Mouse (Mus musculus) T-cell, adult 2 months (primary cell): ENCODE measurements around the gene Cdc6.
"Not testable (repeated sequence)": the region's sequence is repeated elsewhere in the genome, so short reads cannot be mapped to it uniquely, and the experiment has no call there.

Source experiments
- DNase-seq: peaks from one replicate; pipeline ENCODE4 v3.0.0; 2022; ENCODE audit warnings: low spot score

The Cdc6 gene

DNA sequence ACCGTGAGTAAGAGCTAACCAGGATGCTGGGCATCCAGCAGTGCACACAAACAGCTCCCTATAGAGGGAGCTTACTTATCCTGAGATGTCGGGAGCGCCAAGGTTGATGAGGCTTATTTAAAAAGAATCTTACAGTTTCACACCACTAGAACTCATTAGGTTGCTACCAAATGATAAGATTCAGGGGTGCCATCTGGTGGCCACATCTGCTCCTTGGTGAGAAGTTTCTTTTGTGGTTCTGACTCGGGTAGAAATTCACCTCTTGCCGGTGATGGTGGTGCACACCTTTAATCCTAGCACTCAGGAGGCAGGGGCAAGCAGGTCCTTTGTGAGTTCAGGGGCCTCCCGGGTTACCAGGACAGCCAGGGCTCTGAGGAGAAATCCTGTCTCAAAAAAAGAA is 2.1 kb downstream of the Cdc6 start:
- DNase-seq = peak; percentile 83

DNA sequence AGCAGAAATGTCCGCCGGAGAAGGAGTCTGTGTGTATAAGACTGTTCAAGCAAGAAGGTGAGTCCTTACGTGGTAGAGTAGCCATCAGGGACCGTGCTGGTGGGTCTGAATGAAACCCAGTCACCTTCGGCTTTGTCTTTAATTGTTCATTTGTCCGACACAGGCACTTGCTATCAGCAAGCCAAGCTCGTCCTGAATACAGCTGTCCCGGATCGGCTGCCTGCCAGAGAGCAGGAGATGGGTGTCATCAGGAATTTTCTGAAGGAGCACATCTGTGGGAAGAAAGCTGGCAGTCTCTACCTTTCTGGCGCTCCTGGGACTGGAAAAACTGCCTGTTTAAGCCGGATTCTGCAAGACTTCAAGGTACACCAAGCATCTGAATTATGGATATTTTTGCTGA is 2.8 kb downstream of the Cdc6 start:
- no peak for DNase-seq

DNA sequence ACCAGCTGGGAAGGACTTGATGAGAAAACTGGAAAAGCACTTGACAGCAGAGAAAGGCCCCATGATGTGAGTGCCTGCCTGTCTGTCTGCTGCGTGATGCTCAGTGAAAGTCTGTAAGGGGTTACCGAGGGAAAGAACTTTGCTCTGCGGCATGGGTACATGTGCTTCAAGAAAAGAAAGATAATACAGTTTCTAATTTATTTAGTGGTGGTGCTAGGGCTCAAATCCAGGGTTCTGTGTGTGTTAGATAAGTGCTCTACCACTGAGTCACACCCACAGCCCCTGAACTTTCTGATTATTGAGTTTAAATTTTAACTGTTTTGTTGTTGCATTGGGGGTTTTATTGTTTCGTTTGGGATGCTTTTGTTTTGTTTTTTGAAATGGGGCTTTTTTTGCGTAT is 3.9 kb downstream of the Cdc6 start:
- no peak for DNase-seq

DNA sequence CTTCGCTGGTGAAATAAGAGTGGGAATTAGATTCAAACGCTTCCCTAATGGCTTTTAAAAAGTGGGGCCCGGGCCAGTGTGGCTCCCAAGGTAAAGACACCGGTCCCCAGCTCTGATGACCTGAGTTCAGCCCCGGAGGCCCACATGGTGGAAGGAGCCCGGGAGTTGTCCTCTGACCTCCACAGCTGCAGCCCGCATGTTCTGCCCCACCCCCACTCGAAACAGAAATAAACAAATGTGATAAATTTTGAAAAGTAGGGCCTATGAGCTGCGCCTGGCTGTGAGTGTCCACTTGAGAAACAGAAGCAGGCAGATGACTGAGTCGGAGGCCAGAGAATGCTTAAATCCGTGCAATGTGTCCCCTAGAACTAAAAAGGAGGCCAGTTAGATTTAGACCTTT is 6.6 kb downstream of the Cdc6 start:
- no peak for DNase-seq

DNA sequence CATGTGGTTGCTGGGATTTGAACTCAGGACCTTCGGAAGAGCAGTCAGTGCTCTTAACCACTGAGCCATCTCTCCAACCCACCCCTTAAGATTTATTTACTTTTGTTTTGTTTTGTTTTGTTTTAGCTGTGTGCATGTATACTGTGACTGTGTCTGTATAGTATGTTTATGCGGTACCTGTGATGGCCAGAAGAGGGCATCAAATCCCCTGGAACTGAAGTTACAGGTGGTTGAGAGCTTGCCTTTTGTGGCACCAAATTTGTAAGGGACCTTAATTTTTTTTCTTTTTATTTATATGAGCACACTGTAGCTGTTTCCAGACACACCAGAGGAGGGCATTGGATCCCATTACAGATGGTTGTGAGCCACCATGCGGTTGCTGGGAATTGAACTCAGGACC is 8.8 kb downstream of the Cdc6 start:
- DNase-seq = peak; percentile 53

DNA sequence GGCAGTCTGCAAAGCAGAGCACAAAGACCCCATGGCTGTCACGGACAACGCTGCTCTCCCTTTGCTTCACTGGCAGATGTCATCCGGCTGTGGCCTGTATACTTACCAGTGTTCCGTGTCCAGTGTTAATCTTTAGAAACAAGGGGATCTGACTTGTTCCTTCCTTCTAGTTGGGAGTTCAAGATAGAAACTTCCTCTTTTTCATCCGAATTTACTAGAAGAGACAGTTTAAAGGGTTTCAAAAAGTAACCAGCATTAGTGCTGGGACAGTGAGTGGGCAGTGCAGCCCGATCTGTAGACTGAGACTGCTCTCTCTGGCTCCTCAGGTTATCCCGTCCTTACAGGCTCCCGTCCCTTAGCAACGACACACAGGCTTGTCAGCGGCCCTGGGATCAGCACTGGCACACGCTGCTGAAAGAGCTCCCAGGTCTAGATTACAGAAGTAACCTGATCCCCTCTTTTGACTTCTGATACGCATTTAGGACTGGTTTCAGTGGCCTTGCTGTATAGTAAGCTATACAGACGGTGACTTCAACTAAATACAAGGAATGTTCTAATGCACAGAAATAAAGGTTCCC is 9.9 kb downstream of the Cdc6 start:
- DNase-seq = no peak

DNA sequence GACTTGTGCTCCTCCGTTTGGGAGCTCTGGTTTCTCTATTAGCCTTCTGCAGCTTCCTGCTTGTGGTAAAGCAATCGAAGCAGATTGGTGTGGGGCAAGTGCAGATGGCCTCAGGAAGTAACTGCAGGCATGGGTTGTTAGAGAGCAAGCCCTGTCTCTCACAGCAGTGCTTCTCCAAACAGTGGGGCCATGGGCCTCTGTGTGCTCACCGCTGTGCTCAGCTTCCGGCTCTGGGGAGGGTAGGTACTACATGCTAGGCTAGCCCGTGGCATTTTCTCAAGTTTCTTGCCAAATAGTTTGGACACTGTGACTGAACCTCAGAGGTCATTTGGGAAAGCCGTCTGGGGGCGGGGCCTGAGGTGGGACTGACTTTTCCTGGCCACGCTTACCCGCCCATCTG is 10.6 kb downstream of the Cdc6 start:
- DNase-seq = peak; percentile 59

DNA sequence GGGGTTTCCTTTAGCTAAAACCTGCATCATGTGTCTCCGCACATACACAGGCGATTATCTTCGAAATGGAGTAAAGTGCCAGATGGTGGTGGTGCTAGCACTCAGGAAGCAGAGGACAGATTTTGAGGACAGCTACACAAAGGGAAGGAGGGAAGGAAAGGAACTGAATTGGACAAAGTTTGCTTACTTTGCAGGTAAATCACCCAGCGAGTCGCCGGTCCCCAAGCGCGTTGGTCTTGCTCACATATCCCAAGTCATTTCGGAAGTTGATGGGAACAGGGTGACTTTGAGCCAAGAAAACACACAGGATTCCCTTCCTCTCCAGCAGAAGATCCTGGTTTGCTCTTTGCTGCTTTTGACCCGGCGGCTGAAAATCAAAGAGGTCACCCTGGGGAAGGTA is 11.4 kb downstream of the Cdc6 start:
- no peak for DNase-seq

DNA sequence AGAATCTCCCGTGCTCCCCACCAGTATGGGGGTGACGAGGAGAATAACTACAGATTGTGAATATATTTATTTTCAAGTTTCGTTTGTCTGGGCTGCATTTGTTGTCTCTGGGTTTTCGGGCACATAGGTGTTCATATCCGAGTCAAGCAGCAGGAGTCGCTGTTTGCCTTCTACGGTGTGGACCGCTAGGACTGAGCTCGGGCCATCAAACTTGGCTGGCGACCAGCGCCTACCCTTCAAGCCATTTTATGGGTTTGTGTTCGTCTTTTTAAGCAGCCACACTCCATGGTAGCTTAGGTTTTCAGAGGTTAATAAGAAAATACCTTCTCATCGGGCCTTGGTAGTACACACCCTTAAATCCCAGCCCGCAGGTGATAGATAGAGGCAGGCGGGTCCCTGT is 14.2 kb downstream of the Cdc6 start:
- not testable (repeated sequence) for DNase-seq

DNA sequence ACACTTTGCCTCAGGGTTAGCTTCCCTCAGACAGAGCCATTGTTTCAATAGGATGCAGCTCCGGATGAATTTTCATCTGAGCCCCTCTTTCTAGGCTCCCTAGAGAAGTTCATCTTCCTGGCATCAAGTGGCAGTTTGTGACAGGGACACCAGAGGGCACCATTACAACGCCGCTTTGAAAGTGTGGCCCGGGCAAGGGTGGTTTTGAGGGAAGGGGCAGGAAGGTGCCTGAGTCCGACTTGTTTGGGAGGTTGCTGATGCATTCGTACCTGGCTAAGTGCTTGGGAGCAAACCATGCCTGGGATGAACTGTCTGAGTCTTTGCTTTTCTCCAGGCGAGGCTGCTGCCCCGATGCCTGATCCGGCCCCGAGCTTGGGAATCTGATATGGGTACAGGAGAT is 14.7 kb downstream of the Cdc6 start:
- peak; percentile 67 for DNase-seq

DNA sequence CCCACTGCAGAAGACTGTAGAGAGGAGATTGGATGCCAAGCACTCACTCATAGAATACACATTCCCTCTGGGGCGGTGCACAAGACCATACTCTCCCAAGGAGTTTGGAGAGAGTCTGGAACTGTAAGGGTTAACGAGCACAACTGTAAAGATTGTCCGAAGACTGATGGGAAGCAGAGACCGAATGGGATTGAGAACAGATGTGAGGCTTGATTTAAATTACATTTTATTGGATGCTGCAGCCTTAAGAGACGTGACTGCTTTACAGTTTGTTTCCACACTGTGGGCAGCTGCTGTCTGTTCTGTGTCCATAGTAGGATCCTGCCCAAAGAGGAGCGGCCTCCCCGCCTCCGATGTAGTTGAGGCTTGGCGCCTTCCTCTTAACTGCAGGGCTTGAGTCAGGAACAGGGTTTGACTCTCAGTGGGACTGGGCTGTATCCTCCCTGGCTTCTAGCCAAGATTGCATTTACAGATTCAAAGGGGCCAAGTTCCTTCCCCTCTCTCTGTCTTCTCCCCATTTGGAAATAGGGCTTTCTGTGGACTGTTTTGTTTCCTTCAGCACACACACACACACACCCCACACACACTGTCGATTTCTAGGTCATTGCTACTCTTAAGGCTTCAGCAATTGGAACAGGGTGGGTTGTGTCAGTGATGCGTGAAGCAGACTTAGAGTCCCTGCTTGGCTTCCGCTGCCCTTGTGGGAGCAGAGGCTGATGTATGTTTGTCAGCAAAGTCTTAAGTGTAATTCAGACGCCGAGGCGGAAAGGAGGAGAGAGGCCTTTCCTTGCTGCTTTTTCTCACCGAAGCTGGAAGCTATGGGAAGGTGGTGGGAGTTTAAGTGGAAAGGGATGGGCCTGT is 15.5 kb downstream of the Cdc6 start:
- DNase-seq = not testable (repeated sequence)

DNA sequence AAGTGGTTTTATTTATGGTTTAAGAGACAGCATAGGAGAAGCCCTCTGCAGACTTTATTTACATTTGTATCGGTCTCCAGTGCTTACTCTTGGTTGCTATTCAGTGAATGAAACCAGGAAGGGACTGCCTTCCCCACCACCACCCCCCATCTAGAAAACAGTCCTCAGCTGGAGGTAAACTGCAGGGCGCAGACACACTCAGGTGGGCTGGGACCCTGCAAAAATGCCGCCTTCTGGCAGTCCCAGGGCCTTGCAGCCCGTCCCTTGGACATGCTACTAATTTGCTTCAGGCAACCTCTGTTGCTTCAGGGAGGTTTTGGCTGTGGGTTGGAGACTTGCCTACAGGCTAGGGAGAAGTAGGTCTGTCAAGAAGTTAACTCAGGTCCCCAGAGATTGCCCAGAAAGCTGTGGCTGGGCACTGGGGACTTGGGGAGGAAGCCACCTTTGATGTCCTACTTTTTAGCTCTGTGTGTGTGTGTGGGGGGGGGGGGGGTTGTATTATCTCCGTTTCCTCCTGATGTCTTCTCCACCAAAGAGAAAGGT is 17.1 kb downstream of the Cdc6 start:
- no peak for DNase-seq

DNA sequence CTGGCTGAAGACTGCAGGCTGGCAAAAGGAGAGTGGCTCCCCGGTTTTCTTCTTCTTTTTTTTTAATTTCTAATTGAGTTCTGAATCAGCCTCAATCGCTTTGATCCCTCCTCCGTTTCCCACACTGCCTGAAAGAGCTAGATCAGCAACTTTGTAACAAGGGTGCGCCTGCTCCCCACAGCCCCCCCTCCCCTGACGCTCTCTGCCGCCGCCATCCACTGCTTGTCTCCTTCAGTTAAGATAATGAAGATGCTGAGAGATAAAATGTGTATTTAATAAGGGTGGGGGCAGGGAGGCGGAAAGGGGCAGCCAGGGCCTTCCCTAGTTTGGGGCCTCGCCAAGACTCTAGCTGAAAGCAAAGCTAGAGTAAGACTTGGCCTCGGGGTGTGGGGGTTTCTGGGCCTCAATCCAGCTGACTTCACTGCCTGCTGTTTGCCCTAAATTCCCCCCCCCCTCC is 17.7 kb downstream of the Cdc6 start:
- no peak for DNase-seq

DNA sequence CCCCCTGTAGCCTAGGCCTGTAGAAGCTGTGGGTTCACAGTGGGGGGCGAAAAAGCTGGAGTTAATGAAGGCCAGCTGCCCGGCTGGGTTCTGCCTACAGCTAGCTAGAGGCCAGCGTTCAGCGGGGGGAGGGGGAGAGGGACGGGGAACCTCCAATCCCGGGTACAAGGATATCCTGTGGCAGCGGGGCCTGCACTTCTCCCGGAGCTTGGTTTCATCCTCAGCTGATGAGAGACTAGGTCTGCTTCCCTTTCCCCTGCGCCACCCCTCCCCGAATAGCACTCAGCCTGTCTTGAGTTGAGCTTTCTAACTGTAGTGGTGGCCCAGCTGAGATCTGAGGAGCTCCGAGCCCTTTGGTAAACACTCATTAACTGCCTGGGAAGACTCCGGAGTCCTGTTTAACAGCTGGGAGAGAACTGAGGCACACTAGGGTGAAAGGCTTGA is 18.3 kb downstream of the Cdc6 start:
- DNase-seq = no peak

DNA sequence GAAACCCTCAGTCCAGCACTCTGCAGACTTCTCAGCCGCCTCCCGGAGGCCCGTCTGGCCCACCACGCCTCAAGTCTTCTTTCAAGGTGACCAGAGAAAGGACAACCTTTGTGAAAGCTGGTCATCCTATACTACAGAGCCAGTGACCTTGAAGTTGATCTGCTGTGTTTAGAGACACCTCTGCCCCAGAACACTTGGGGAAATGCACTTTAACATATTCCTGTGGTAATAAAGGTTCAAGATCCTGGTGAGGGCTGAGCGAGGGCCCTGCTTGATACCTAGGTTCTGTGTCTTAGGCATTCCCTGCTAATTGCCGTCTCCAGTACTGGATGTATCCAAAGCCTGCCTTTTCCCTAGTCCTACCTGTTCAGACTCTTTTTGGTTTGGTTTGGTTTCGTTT is 19.0 kb downstream of the Cdc6 start:
- no peak for DNase-seq

DNA sequence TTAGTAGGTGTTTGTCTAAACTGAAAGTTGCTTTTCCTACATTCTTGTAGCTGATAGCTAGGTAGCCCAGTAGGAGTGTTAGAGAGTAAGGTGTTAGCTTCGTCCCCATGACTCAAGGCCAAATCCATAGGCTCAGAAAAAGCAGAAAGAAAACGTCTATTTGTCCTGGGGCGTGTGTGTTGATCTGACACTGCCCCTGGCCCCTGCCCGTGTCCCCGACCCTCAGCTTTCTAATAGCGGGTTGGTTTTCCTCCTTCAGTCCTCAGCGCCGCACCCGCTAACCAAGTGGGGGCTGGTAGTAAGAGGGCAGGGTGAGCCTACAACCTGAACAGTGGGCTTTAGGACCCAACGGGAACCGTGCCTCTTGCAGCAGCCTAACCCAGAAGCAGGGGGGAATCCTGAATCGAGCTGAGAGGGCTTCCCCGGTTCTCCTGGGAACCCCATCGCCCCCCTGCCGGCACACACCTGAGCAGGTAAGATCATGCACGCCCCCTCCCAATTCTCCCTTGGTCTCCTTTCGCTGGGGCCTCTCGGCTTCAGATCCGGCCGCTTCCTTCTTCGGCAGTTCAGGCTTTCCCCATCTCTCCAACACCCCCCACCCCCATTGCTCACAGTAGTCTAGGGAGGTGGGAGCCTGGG is 20.0 kb downstream of the Cdc6 start, which contains the start of gene Rara:
Gene Rara, plus strand, starts transcription at position 381 of the 639 bp plus-strand sequence.
- DNase-seq = peak; percentile 42

DNA sequence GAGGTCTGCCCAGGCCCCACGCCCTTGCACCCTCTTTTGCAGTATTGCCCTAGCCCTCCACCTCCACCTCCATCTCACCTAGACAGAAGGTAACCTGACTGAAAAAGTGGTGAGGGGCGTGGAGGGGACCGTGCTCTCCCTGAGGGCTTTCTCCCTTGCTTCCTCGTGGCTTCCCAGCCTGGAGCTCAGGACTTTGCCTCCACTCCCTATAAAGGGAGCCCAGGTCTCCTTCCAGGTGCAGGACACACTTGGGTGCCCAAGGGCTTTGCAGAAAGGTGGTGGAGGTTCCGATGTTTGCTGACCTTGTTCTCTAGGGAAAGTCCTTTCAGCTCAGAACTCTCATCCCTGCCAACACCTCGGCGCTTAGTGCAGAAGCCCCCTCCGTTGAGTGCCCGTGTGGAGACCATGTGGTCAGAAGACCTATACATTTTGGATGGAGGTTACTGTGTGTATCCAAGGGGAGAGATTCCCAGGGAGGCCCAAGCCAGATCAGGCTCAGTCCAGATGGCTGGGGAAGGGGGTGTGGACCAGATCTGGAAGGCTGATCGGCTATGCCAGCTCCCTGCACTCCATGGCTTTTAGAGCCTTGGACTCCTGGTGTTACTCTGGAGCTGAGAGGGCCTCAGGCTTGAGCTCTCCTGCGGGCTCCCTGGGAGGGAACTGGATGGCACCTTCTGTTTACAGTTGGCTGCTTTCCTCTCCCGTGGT is 20.7 kb downstream of the Cdc6 start:
- DNase-seq = no peak

DNA sequence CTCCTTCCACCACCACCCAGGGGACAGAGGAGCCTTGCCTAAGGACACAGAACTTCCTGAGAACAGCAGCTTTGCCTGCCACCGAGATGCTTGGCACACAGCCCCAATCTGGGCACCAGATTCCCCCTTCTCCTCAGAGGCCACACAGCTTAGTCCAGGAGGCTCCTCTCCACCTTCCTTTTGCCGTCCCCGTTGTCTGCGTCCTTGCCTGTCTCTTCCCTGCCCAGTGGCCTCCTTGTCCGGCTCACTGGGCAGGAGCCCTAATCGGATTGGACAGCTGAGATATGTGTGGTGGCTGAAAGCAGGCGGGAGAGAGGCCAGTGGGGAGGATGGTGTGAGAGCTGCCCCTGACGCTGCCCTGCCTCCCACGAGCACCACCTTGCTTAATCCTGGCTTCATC is 21.9 kb downstream of the Cdc6 start:
- DNase-seq = no peak

DNA sequence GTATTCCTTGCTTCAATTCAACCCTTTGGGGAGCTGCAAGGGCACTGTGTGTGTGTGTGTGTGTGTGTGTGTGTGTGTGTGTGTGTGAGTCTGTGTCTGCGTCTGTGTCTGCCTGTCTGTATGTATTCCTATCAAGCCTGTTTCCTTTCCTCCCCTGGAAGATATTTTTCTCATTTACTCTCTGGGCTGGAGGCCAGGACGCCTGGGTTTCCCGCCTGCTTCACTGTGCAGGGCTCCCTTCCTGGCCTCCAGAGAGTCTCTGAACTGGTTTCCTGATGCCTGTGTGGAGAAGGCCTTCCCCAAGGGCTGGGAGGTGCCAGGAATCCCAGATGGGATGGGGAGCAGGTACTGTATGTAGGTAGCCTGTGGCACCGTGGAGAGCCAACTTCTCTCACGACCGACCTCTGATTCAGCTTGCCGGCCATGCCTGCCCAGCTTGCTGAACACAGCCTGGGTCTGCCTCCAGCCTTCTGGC is 22.6 kb downstream of the Cdc6 start:
- no peak for DNase-seq

DNA sequence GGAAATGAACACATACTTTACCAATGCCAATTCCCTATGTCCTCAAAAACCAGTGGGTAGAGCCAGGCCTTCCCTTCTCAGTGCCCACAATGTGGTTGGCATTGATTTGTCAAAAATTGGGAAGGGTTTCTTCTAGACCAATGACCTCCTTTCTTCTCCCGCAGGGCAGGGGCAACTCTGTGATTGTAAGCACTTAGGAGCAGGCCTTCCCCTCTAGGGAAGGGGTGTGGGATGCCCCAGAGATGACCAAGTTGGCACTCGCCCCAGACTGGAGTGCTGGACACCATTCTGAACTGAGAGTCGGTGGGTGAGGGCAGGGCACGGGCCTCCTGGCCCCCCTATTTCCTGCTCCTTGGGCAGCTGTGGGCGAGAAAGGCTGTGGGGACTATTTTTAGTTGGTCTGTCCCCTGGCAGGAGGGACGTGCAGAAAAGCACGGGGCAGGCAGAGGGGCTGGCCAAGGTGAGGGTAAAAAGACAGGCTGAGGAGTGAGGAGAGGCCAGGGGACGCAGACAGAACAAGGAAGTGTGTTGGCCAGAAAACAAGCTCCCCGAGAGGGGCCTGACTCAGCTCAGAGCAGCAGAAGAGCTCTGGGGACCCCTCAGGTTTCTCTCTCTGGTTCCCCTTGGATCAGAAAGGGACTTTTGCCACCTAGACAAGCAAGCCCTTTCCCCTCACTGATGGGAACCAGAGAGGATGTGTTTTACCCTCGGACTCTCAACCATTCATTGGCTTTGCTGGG is 23.3 kb downstream of the Cdc6 start:
- no peak for DNase-seq
